Mouse (Mus musculus) left cerebral cortex, postnatal 4 days (tissue): Measurements from ENCODE around the gene Armh1. TPM values are rescaled to one million over a fixed set of nuclear protein-coding genes. Genes with fewer than 3 reads are reported as not detected.
"Not testable (repeated sequence)": the region's sequence is repeated elsewhere in the genome, so short reads cannot be mapped to it uniquely, and the experiment has no call there.

Experiments used
- DNase-seq: peaks from one replicate; pipeline ENCODE4 v3.0.0-alpha.2; 2022
- intact Hi-C: fragments of 180-260 bp; cut with DNase I; formaldehyde crosslinking; loops from one replicate; pipeline ENCODE4 v1.15.1; 2025
- total RNA-seq, 2 experiments: library from RNA; stranded (reverse); gene quantifications; 2 replicates each; pipeline ENCODE4 v1.2.3; 2021

Gene Armh1
- total RNA-seq, 2 experiments from 2014 or later = 1.3 to 1.4 TPM

GRCm38 (mm10) chr4:117272459-117272858 lies 20.5 kb upstream of the Armh1 start:
- peak; percentile 51 for DNase-seq
- intact Hi-C loops = loop anchor here (10.0 kb wide), 1 partner anchor 402 kb away; no protein-coding TSS in a partner anchor

DNA sequence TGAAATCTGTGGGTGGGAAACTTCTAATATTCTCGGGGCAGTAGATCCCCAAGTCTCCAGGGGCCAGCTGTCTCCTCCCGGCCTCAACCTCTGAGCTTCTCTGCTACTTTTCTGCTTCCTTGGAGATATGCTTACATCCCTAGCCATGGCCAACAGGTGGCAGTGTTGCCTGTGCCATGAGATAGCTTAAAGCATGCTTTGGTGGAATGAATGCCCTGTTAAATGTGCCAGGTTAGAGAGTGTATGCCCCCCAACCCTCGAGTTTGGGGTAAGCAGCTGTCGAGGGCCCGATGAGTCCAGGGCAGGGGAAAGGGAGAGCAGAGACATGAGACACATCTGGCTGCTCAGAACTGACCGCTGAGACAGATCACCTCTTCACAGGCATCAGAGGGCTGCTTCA lies 18.4 kb upstream of the Armh1 start:
- intact Hi-C loops = loop anchor here (10.0 kb wide), 1 partner anchor 405 kb away; no protein-coding TSS in a partner anchor

GRCm38 (mm10) chr4:117267831-117268437 lies 16.0 kb upstream of the Armh1 start:
- DNase-seq = no peak
- intact Hi-C loops = no loop called here

More for the DNA sequence above, 18.4 kb upstream of the Armh1 start:
- peak; percentile 86 for DNase-seq

GRCm38 (mm10) chr4:117267284-117267683 lies 15.4 kb upstream of the Armh1 start:
- peak; percentile 84 for DNase-seq
- intact Hi-C loops = no loop called here

DNA sequence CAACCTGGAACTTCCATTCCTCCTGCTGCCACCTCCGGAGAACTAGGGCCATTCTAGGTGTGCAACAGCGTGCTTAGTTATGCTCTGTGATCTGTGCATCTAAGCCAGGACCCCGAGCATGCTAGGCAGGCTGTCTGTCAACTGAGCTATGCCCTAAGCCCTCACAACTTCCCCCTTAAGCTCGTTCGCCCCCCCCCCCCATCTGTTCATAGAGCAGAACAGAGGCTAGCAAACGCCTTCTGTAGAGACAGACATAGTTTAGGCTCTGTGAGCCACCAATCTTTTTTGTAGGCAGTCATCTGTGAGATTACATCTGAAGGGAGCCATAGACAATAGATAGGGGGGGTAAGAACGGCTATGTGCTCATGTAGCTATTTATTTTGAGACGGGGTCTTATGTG lies 11.1 kb upstream of the Armh1 start:
- DNase-seq = no peak
- intact Hi-C loops = no loop called here

GRCm38 (mm10) chr4:117262101-117262913 lies 10.4 kb upstream of the Armh1 start:
- intact Hi-C loops = no loop called here
- peak; percentile 72 for DNase-seq

DNA sequence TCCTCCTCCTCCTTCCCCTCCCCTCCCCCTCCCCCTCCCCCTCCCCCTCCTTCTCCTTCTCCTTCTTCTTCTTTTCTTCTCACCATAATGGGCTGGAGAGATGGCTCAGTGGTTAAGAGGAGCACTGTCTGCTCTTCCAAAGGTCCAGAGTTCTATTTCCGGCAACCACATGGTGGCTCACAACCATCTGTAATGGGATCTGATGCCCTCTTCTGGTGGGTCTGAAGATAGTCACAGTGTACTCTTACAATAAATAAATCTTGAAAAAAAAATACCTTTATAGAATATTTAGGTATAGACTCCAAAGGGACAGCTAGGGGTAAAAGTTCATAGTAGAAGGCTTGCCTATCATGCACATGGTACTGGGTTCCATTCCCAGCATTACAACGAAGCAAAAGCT lies 9.3 kb upstream of the Armh1 start:
- no peak for DNase-seq
- intact Hi-C loops = no loop called here

DNA sequence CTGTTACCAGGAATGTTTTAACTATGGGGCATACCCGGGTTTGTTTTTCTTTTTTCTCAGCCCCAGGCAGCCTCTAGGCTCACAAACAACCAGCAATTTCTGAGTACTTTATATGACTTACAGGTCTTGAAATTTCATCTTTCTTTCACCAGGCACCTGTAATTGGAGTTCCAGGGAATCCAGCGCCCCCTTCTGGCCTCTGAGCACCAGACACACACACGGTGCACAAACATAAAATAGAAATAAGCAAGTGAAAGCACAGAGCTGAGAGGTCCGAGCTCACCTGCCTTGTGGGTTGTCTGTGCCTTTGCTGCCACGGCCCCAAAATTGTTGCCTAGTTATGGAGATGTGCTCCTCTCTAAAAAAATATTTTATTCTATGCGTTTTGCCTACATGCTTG lies 8.0 kb upstream of the Armh1 start:
- DNase-seq, intact Hi-C loops: not testable (repeated sequence)

DNA sequence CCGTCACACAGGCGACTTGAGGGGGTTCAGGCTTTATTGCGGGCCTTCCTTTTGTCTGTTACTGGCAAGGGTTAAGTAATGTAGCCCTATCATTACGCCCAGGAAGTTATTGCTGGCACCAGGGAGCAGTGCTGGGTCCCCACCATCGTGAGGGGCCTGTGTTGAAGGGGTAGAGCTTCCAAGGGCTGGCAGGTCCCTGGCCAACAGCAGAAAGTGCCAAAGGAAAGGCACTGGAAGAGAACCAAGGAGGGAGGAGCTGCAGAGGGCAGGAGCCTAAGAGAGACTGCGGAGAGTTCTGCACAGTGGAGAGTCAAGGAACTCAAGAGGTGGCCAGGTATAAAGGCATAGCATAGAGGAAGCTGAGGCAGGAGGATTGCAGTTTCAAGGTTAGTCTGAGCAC lies 2.7 kb upstream of the Armh1 start:
- intact Hi-C loops = no loop called here

DNA sequence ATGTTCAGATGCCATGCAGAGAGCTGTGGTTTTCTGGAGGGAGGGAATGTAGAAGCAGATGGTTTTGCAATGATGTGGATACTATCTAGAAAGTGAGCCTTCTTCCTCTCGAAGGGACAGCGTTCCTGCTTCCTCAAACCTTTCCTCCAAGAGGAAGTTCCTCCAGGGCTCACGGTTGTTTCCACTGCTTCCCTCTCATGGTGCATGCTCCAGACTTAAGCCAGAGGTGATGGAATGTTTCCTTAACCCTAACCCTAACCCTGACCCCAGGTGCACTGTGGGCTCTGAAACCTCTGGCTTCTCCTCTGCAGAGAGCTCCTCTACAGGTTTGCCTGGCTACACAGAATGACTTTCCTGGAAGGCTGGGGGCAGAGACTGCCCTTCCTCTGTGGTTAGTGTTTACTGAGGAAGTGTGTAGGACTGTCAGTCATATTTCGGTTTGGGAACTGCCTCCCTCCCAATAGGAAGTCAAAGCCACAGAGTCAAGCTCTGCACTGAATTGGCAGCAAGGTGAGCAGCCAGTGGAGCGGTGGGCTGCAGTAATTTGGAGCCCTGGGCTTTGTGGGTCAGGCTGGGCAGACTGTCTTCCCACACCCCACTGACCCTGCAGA lies 2.2 kb upstream of the Armh1 start:
- no peak for DNase-seq
- intact Hi-C loops = no loop called here

More for the DNA sequence above, 2.7 kb upstream of the Armh1 start:
- peak; percentile 57 for DNase-seq

GRCm38 (mm10) chr4:117253218-117254016 lies 1.5 kb upstream of the Armh1 start:
- intact Hi-C loops = no loop called here
- no peak for DNase-seq

GRCm38 (mm10) chr4:117252755-117253154 lies 830 bp upstream of the Armh1 start:
- intact Hi-C loops = no loop called here
- no peak for DNase-seq

GRCm38 (mm10) chr4:117252351-117252750 lies 426 bp upstream of the Armh1 start:
- no peak for DNase-seq
- intact Hi-C loops = no loop called here

DNA sequence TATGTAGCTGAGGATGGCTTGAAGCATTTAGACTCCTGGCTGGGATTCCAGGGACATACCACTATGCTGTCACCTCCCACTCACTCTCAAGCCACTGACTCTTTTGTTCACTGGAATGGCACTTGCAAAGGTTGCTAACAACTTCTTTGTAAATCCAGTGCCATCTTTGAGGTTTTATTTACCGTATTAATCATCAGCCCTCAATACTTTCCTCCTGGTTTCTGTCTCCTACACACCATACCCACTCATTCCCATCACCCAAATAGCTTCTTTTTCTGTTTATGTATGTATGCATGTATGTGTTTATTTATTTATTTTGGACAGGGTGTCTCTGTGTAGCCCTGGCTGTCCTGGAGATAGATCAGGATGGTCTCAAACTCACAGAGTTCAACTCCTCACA lies 943 bp downstream of the Armh1 start:
- no peak for DNase-seq
- intact Hi-C loops = no loop called here

DNA sequence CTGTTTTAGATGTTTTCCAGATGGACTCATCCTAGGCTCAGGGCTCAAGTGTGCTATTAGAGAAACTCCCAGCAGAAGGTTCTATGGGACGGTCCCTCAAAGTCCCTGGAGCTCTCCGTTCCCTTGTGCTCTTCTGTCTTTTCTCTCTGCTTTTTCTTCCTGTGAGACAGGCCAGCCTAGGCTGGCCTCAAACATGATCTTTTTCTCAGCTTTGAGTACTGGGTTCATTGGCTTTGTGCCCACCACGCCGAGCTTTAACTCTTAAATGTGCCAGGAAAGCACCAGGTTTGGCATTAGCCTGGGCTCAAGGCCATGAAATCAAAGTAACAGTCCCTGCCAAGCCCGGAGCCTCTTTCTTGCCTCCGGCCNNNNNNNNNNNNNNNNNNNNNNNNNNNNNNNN lies 11.1 kb downstream of the Armh1 start:
- peak; percentile 88 for DNase-seq
- intact Hi-C loops = no loop called here

DNA sequence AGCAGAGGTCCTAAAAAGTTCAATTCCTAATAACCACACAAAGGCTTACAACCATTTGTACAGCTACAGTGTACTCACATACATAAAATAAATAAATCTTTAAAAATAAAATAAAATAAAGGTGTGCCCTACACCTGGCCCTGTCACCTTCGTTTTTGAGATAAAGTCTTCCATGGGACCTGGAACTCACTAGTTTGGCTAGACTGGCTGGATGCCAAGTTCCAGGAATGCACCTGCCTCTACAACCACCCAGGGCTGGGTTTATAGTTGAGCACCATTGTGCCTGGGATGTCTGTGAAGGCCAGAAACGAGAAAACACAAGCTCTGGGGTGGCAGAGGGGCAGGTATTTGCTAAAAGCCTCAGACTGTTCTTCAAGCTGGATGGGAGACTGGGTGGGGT lies 12.8 kb downstream of the Armh1 start:
- no peak for DNase-seq

GRCm38 (mm10) chr4:117235822-117236221 lies 16.1 kb downstream of the Armh1 start:
- intact Hi-C loops = no loop called here
- DNase-seq = peak; percentile 25

More for the DNA sequence above, 12.8 kb downstream of the Armh1 start:
- intact Hi-C loops = no loop called here

DNA sequence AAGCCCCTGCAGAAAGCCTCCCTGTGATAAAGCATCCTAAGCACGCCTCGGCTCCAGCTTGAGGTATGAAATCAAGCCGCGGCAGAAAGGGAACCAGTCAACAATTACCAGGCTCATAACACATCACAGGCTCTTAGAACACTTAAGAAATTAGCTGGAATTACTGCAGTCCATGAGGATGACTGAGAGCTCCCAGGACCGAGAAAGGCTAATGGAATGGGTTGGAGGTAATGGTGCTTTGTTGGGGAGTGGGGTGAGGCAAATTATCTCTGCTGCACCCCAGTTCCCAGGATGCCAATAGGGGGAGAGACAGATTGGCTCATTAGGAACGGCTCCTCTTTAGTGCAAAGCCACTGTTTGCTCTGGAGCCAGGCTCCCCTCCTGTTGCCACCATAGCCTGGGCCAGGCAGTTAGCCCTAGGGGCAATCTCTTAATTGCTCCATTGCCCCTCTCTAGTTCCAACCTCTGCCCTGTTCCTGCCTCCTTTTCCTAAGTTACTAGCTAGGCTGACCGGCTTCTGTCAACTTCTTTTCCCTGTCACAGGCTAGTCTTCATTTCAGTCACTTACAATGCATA lies 17.7 kb downstream of the Armh1 start:
- DNase-seq = no peak
- intact Hi-C loops = no loop called here

GRCm38 (mm10) chr4:117231208-117231607 lies 20.7 kb downstream of the Armh1 start:
- intact Hi-C loops = no loop called here
- DNase-seq = no peak

- no peak for DNase-seq
- intact Hi-C loops = no loop called here
These were observed 21.6 kb downstream of the Armh1 start for GRCm38 (mm10) chr4:117230331-117230730.

DNA sequence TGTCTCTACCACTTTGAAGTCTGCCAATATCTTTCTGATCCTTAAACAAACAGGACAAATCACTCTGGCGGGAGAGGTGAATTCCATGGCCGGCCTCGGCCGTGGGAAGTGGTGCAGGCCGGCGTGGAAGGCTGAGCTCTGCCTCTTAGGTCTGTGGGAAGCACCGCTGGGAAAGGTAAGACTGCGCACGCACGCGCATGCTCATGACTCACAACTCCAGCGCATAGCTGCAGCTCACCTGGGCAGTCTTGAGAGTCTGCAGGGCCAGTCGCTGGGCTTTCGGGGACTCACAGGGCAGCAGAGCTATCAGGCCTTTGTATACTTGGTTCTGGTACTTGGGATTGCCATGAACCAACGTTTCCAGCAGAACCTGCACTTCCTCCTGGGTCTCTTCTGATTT lies 22.3 kb downstream of the Armh1 start:
- no peak for DNase-seq
- intact Hi-C loops = no loop called here
